Mouse (Mus musculus): ENCODE measurements around the gene Ptpra.

Gene Ptpra

DNA sequence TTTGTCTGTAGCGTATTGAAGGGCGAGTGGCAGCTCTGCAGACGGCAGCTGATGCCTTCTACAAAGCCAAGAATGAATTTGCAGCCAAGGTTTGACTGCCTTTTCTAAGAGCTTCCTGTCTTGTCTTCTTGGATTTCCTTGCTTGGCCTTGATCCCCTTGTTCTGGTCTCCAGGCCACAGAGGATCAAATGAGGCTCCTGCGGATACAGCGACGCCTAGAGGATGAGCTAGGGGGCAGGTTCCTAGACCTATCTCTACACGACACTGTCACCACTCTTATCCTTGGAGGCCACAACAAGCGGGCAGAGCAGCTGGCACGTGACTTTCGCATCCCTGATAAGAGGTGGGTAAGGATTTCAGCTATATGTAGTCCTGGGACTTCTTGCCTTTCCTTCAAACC is 7.9 kb upstream of the Ptpra start:
- DNase-seq (ENCODE audit: low read depth, low spot score): no peak

DNA sequence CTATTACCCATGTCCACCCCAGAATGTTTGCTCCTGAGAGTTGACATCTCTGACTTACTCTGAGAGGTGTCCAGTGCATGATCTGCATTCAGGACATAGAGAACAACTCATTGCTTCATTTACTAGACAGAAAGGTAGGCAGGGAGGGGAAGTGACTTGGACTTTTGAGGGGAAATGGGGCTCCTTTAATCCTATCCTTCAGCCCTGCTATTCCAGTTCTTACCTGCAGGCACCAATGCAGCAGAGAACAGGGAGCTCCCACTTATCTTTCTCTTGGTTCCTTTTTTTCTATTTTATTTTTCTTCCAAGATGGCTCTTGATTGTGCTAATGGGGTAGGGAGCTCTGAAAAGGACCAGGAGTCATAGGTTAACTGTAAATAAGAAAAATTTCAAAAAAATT is 1.6 kb upstream of the Ptpra start:
- no peak for DNase-seq (ENCODE audit: low read depth, low spot score)

DNA sequence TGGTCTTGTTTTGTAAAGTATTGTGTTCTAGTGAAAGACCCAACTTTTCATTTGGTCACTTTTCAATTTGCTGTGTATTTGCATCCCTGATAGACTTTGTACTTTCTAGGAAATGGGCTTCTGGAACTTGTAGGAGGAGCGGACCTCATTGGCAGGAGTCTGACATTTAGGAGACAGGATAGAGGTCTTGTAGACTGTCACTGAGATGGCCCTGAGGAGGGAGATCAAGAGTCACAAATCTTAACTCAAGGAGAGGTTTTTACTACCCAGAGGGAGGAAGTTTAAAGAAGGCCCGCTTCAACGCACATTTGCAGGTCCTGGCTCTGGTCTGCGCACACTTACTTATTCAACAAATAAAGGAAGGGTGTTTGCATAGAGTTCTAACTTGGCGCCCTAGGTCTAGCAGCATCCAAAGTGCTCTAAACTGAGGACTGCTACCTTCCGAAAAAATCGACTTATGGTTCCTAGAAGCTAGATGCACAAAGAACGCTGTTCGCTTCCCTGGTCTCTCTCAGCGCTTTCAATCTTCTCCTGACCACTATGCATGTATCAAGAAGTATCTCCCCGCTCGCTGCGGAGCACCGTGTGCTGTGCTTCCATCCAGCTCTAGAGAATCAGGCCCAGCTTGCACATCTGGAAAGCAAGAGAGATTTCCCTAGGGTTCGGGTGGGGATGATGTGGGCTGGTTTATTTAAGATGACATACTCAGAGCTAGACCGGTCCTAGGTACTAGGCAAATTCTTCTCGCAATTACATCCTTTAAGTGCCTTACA is 871 bp upstream of the Ptpra start:
- peak; percentile 32 for DNase-seq (ENCODE audit: low read depth, low spot score)

DNA sequence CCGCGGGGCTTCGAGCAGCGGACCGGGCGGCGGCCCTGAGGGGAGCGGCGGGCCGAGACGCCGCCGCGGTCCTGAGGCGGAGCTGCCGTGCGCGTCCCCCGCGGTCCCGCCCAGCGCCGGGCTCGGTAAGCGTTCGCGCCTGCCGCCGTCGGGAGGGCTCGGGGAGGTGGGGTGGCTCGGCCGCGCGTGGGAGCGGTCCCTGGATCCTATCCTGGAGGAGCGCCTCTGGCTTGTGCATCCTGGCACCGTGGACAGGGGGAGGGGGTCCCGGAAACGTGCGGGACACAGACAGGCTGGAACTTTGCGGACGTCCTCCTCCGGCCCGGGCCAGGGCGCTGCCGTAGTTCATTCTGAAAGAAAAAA is 337 bp downstream of the Ptpra start:
- DNase-seq (ENCODE audit: low read depth, low spot score): no peak

DNA sequence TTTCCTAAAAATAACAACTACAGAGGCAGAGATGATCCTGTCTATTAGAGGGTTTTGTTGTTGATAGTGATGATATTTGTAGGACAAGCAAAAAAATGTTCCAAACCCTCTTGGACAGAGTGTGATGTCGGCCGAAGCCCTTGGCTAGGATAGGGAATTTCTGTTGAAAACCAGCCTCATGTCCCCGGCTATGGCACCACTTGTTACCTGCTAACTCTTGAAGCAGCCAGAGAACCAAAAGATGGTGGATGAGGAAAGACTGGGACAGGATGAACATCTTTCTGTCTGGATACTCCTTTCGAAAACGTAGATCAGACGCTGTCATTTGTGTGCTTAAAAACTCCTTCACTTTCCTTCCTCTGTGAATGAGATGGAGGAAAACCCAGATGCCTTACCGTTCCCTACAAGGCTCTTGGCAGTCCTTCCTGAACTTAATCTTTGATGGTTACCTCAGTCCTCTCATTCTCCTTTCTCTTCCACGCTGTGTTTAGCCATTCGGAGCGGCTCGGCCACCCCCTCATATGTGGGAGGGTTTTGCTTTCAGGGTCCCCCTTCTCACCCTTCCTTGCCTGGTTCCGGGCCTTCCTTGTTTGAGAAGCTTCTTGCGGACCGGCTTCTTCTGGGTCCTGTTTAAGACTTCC is 1.1 kb downstream of the Ptpra start:
- DNase-seq (ENCODE audit: low read depth, low spot score): no peak

DNA sequence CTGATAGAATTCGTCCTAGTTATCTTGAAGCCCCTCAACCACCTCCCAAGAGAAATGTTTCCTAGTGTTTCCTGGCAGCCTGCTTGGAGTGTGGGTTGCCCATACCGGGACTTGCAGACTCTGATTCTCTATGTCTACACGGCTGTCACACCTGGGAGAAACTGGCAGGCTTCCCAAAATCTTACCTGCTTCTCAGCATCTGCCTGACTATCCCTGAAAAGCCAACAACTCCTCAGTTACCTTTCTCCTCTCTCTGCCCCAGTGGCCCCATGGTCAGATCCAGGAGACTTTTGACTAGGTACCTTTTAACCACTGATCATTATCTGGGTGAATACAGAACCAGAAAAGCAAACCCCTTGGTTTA is 1.6 kb downstream of the Ptpra start:
- no peak for DNase-seq (ENCODE audit: low read depth, low spot score)

DNA sequence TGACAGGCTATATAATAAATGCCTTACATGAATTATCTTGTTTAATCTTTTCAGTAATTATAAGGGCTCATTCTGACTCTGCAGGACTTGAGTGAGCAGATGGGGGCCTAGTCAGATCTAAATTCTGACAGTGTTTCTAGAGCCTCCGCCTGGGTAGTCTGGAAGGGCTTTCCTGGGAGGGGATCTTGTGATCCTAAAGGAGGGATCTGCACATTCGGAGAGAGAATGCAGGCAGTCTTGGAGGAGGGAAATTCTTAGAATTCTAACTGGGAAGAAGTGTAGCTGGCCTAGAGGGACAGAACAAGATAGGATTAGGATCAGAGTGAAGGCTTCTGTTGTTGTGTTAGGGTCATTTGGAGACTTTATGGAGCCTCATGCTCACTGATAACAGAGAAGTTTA is 2.2 kb downstream of the Ptpra start:
- DNase-seq (ENCODE audit: low read depth, low spot score): no peak

DNA sequence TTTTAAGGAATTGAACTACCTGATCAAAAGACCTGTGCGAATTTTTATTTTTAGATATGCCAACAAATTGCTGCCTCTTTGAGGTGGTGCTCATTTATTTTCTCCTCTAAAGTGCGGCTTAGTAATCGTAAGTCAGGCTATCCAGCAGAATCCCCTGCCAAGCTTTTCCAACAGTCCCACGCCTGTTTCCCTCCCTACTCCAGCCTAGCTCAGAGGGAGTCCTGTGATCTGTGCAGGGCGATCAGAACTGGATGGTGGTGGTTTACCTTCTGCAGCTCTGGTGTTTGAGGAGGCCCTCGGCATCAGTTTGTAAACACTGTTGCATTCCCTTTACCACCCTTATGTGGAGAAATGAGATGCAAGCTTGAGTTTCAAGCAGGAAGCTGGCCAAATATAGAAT is 3.3 kb downstream of the Ptpra start:
- DNase-seq (ENCODE audit: low read depth, low spot score): no peak

DNA sequence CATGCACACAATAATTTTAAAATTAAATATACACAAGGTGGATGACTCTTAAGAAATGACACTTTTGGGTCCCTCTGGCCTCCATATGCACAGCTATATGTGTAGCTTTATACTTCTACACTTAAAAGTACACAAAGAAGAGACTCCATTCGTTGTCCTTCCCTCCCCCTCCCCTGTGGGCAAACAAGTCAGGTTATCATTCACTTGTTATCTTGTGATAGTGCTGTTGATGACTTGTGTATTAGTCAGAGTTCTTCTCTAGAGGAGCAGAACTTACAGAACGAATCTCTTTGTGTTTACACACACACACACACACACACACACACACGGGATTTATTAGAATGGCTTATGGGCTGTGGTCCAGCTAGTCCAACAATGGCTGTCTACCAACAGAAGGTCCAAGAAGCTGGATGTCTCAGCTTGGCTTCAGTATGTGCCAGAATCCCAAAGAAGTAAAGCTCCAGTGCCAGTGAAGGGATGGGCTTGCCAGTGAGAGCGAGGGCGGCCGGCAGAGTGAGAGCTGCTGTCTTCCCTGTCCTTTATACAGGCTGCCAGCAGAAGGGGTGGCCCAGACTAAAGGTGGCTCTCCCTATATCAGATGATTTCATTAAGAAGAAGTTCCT is 4.8 kb downstream of the Ptpra start:
- no peak for DNase-seq (ENCODE audit: low read depth, low spot score)

DNA sequence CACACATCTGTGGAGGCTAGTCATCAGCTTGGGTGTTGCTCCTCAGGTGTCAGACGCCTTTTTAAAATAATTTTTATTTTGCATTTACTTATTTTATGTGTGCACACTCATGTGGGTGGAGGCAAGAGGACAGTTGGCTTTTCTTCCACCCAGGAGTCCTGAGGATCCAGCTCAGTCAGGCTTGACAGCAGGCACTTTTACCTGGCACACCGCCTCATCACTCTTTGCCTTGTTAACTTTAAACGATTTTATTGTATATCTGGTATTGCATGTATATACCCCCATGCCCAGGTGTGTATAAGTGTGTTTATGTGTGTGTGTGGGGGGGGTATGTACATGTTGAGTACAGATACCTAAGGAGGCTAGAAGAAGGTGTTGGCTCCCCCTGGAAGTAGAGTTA is 7.8 kb downstream of the Ptpra start:
- DNase-seq (ENCODE audit: low read depth, low spot score): no peak

DNA sequence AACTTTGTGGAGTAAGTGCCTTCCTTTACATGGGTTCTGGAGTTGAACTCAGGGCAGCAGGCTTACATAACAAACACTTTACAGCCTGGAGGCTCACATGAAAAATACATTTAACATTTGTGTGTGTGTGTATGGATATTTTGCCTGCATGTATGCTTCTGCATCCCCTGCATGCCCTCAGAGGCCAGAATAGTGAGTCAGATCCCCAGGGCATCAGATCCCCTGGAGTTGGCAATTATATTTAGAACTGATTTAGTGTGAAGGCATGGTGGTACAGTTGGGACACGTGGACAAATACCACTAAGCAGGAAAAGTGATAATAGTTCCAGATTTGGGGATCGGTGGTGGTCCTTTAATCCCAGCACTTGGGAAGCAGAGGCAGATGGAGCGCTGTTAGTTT is 9.5 kb downstream of the Ptpra start:
- DNase-seq (ENCODE audit: low read depth, low spot score): no peak

DNA sequence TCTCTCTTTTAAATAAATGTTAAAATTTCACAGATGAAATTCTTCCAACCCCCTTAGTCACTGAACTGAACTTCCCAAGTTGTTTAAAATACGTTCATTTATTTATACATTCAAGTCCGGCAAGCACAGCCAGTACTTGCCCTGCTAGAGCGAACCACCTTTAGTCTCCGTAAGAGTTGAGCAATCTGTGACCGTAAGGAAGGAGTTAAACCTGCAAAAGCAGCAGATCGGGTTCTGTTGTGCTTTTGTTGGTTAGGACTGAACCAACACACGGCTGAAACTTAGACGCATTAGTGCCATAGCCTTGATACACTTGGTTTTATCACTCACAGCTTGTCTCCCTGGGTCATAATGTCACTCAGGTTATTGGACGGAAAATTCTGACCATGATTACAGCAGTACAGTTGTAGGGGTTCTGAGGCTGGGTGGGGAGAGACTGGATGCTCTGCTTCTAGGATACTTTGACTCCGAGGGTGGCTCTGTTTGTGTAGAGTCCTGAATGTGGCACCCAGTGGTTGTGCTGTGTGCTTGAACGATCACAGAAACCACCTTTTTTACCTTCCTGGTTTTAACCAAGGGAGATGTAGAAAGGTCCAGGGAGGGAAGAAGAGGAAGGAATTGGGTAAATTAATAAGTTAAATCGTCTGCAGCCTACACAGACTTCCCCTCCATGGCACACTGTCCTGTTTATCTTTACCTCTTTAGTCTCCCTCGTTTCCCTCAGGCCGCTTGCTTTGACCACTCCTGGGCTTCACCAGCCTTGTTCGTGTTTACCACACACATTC is 11.4 kb downstream of the Ptpra start:
- DNase-seq (ENCODE audit: low read depth, low spot score): no peak

DNA sequence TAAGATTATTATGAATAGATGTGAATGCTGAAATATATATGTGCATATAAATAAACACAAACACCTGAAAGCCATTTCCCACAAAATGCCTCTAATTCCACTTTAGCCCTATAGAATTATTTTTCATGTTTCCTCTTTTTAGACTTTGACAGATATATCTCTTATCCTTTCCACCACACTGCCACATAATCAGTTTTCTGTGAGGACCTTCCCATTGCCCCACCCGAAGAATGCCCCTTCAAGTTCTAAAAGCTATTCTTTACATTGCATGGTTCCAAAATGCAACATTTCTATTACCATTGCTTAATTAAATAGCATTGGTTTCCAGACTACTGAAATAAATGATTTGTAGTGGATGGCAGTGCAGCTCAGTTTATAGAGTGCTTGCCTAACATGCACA is 16.4 kb downstream of the Ptpra start:
- no peak for DNase-seq (ENCODE audit: low read depth, low spot score)

DNA sequence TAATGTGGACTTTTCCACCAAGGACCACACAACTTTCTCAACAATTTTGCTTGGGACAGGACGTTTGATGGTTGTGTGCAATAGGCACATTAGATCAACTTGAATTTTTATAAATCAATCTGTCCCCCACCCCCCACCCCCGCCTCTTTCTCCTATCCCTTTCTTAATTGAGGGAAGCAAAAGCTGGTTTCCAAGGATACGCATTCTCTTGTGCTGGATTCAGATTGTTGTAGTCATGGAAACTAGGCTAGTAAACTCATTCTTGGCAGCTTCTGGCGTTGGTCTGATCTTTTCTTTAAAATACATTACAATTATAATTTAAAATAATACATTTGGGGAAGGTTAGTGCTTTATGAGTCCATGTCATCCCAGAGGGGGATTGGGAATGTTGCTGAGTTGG is 19.3 kb downstream of the Ptpra start:
- no peak for DNase-seq (ENCODE audit: low read depth, low spot score)

DNA sequence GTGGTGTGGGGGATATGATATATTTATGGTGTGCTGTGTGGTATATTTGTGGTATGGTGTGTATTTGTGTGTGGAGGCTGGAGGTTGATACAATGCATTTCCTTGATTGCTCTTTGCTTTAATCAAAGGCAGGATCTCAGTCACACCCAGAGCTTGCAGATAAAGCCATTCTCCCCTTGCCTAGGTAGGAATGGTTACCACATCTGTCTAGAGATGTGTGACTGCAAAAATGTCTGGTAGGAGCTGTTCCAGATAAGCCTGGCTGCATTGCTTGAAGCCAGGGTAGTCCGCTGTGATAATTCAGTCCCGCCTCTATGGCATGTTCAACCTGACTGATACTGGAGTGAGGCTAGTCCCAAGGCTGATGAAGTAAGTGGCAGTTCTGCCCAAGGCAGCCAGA is 19.9 kb downstream of the Ptpra start:
- no peak for DNase-seq (ENCODE audit: low read depth, low spot score)

DNA sequence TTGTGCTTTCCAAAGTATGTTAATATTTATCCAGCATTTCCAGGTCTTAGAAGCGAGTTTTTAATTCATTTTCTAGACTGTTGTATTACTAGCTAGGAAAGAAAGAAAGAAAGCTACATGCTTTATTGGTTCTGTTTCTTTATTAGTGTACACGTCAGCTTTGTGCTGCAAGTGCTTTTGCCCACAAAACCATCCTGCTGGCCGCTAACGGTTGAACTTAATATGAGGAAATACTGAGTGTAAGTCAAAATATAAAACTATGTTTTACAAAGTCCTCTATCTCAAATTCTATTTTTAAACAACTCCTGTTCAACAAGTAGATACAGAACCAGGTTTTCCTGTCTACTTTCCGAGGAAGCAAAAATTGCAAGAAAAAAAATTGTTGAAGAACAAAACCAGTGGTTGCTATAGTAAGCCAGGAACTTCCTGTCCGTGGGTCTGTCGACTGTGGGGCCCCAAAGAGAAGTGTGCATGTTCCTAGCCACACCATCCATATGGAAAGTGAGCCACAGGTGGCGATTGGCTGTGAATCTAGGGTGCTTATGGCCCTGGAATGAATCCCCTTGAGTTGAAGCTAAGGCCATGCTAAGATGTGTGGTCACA is 22.9 kb downstream of the Ptpra start:
- no peak for DNase-seq (ENCODE audit: low read depth, low spot score)

DNA sequence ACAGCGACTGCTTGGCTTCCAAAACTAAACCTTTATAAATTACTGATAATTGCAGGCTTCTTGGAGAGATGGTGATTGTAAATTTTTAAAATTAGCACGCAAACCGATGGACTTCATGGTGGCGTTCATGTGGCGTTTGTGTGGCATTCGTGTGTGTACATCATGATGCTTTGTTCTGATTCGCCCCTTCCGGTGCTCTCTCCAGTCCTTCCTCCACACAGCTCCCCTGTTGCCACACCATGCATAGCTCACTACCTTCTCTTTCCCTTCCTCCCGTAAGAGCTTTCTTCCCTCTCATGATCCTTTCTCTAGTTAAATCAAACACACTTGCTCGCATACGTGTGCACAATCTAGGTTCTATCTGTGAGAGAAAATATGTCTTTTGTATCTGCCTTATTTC is 25.7 kb downstream of the Ptpra start:
- no peak for DNase-seq (ENCODE audit: low read depth, low spot score)

DNA sequence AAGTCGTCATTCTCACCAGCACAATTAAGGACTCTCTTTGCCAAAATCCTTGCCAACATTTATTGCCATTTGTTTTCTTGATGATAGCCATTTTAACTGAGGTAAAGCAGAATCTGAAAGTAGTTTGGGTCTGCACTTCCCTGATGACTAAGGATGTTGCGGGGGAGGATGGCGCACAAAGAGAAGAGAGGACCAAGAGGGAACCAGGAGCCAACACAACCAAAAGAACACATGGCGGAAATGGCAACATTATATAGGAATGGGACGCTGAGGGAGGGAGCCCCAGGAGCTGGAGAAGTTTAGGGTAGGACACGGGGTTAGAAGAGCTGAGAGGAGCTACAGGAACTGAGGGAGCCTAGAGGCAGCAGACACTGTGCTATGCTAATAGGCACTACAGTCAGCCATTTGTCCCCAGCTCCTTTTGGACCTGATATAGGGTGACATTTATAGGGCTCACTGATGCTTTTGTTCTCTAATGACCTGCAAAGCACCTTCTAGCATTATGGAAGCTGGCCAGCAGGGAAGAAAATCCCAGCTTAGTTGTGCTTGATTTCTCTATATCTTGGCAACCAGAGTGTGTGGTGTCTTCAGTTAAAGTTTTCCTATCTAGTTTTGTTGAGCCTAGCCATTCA is 26.7 kb downstream of the Ptpra start:
- DNase-seq (ENCODE audit: low read depth, low spot score): no peak

DNA sequence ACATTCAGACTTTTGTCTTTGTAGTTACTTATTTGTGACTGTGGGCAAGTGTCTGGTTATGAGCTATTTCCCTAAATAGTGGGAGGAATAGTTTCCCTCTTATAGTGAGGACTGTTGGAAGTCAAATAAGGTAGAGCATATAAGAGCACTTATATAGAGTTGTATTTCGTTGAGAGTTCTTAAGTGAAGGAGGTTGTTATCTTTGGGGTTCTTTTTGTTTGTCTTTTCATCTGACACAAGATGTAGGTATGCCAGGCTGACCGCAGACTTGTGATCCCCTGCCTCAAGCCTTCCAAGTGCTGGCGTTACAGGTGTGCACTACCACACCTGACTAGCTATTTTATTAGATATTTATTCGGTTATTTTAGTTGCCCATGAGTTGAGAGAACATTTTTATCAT is 32.1 kb downstream of the Ptpra start:
- DNase-seq (ENCODE audit: low read depth, low spot score): no peak

DNA sequence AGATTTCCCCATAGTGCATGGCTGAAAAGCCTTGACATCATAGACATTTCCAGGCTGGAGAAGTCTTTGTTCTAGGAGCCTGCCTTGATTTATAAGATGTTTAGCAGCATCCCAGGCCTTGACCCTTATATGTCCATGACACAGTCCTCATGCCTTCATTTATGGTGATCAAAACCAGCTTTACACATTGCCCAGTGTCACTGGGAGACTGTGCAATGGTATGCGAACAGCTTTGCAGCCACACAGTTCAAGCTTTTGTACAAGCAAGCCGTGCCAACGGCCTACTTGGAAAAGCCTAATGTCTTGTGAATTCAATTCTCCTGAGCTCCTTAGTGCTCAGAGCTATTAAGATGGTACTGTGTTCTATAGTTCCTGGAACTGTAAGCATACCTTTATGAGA is 32.6 kb downstream of the Ptpra start:
- DNase-seq (ENCODE audit: low read depth, low spot score): no peak

DNA sequence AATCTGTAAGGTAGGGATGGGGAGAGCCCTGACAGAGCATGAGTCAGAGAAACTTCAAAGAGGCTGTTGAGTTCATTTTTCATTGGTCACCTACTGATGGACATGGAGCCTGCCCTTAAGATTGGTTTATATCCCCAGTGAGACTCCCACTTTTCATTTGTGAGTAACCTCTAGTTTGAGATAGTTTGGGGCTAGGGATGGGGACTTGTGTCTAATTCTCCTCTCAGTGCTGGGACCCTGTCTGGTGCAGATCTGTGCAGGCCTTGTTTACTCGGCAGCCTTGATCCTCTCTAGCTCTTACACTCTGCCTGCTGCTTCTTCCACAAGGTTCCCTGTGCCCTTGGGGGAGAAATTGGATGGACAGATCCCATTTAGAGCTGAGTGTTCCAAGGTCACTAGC is 34.1 kb downstream of the Ptpra start:
- no peak for DNase-seq (ENCODE audit: low read depth, low spot score)

DNA sequence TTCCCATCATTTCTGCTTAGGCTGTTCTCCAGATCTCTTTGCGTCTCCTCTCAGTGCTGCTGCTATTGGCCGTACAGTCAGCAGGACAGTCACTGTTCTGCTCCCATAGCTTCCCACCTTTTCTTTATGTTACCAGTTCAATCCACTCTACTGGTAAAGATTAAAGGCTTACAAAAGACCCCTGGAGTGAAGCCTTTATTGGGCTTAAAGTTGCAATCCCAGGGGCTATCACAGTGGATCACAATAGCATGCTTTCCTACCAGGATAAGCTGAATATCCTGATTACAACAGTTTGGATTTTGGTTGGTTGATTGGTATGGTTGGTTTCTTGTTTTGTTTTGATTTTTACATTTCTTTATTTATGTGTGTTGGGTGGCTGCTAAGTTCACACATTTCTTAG is 37.9 kb downstream of the Ptpra start:
- DNase-seq (ENCODE audit: low read depth, low spot score): no peak

Data from forelimb bud, embryonic 11.5 days (tissue).